Mouse (Mus musculus): Measurements from ENCODE around the gene Derl2. TPM values are rescaled to one million over a fixed set of nuclear protein-coding genes. Genes with fewer than 3 reads are reported as not detected.

Gene Derl2
- total RNA-seq, 1 experiment from 2014 or later: 42.6 TPM

- ATAC-seq (ENCODE audit: extremely low read depth, insufficient number of reproducible peaks, low FRiP score, poor library complexity, severe bottlenecking): no peak
These were observed 18.5 kb downstream of the Derl2 start for GRCm38 (mm10) chr11:71001167-71001566.

DNA sequence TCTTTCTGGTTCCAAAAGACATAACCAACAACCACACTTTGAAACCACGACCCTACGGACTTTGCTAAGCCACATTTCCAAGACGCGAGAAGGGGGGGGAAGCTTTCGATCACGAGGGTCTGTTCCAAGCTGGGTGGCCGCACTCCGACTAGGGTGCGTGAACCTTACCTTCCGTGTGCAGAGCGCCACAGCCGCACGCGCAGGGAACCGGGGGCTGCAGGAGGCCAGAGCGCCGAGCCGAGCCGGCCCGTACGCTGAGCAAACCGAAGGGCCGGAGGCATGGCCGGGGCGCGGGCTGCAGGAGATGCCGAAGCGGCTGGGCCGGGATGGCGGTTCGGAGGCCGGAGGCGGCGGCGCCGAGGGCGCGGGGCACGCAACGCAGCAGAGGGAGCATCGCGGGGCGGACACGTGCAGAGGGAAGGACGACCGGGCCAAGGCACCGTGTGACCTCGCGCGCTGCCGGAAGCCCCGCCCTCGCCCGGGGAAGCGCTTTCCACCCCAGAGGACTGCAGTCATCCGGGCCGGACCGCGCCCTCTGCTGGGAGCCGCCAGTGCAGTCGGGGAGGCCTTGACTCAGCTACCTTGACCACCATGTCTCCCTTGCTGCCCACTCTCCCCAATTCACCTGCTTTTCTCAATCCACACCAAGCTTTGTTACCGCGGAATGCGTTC lies 36.9 kb downstream of the Derl2 start, which contains the start of gene C1qbp:
Gene C1qbp (minus strand): TSS at position 470 of the 672 bp plus-strand sequence.
- peak; percentile 94 for ATAC-seq (ENCODE audit: extremely low read depth, insufficient number of reproducible peaks, low FRiP score, poor library complexity, severe bottlenecking)

DNA sequence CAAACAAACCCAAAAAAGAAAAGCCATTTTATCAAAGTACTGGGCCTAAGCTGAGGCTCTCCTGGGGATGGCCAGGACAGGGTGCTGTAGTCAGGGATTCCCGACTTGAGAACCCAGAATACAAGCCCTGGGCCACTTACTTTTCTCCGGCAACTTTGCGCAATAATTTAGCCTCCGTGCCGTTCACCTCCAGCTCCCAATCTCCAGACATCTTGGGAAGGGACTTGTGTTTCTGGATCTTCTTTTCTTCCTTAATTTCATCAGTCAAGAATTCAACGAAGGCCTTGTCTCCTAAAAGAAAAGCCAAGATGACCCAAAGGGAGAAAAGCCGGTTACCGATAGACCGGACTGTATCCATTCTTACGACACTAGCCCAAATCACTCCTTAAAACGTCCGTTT lies 37.6 kb downstream of the Derl2 start:
- no peak for ATAC-seq (ENCODE audit: extremely low read depth, insufficient number of reproducible peaks, low FRiP score, poor library complexity, severe bottlenecking)

GRCm38 (mm10) chr11:70980751-70981510 lies 38.7 kb downstream of the Derl2 start:
- no peak for ATAC-seq (ENCODE audit: extremely low read depth, insufficient number of reproducible peaks, low FRiP score, poor library complexity, severe bottlenecking)

GRCm38 (mm10) chr11:70980232-70980631 lies 39.4 kb downstream of the Derl2 start:
- ATAC-seq (ENCODE audit: extremely low read depth, insufficient number of reproducible peaks, low FRiP score, poor library complexity, severe bottlenecking): no peak

GRCm38 (mm10) chr11:70977293-70977692 lies 42.3 kb downstream of the Derl2 start:
- ATAC-seq (ENCODE audit: extremely low read depth, insufficient number of reproducible peaks, low FRiP score, poor library complexity, severe bottlenecking): no peak

DNA sequence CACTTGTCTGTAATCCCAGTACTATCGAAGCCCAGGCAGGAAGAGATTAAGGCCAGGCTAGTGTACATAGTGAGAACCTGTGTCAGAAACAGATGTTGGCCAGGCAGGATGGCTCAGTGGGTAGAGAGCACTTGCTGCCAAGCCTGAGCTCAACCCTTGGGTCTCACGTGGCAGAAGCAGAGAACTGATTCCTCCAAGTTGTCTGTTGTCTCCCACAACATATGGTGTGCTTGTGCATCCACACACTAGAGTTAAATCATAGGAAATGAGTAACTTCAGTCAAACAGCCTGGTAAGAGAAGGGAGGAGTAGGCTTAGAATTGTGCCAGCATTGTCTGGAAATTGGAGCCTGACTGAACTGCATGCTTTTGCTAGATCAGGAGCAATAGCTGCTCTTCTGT lies 44.4 kb downstream of the Derl2 start:
- no peak for ATAC-seq (ENCODE audit: extremely low read depth, insufficient number of reproducible peaks, low FRiP score, poor library complexity, severe bottlenecking)

- ATAC-seq (ENCODE audit: extremely low read depth, insufficient number of reproducible peaks, low FRiP score, poor library complexity, severe bottlenecking): no peak
These were observed 45.7 kb downstream of the Derl2 start for GRCm38 (mm10) chr11:70973947-70974346.

DNA sequence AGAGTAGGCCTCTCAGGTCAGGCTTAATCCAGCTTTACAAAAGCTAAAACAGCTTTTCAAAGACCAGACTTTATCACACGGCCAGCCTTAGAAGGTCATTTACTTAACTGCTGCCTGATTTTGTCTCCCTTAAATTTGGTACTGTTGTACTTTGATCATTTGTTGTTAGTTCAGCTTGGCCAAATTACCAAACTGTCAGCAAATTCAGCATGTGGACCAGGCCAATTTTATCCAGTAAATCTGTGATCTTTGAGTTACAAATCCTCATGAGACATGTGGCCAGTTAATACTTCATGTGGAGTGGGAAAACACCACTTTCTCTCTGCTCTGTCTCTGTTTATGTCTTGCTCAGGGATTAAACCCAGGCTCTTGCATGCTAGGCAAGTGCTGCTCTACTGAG lies 47.1 kb downstream of the Derl2 start:
- ATAC-seq (ENCODE audit: extremely low read depth, insufficient number of reproducible peaks, low FRiP score, poor library complexity, severe bottlenecking): no peak

DNA sequence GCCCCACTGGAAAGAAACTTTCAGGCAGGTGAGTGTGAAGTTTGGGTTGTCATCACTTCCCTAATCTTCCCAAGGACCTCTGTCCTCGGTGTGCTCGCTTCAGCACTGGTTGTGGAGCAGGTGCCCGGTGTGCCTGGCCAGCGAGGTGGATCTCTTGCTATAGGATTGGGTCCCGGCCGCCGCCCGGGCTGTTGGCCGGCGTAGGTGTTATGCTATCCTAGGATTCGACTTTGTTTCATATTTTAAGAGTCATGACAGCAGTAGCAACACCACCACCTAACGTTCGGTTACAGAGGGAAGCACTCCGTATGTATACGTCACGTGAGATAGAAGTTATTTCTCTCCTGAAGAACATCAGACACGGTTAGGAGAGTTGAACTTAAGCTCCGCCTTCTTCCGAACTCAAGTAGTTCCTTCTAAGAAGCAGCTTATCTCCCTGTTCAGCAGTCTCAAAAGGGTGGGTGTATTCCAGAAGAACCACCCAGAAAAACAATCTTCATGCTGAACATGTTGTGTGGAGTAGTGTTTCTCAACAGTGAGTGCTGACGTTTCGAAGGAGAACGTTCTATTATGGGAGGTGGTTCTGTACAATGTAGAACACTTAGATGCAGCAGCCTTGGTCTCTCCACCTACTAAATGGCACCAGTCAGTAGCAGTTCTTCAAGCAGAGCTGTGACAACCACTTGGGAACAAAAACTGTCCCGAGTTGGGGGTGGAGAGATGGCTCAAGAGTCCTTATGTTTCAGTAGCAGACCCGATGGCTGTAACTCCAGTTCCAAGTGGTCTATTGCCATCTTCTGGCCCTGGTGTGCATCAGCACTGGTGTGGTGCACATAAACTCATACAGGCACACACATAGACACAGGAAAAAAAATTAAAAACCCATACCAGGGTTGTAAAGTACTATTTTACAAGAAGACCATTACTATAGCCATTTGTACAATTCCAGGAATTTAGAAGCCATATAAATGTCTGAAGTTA lies 48.8 kb downstream of the Derl2 start:
- no peak for ATAC-seq (ENCODE audit: extremely low read depth, insufficient number of reproducible peaks, low FRiP score, poor library complexity, severe bottlenecking)

DNA sequence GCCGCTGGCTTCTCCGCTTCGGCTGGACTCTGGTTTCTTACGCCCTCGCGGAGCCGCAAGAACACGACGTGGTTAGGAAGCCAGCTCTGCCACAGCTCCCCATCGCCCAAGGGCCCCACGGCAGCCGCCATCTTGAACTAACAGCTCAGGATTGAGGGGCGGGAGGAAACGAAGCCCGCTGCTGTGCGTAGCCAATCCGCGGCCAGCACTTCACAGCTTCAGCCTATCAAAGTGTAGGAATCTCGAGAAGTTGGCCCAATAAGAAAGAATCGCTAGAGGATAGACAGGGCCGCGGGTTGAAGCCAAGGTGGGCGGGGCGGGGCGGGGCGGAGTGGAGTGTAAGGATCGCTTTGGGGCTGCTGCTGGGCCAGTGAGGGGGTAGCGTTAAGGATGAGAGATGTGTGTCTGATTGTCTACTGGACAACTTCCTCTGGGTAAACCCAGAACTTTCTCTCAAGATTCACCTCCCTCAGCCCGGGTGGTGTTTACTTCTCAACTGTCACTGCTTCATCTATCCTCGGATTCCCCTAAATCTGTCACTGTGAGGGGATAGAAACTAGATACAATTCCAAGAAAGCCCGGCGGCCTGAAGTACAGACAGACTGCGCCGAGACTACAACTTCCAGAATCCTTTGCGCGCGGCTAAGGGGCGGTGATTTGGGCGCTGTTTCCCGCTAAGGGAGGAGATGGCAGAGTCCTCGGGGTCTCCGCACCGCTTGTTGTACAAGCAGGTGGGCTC lies 49.7 kb downstream of the Derl2 start, which contains the start of the genes Nup88 and Rpain:
Gene Nup88 (minus strand): TSS at position 153 of the 739 bp plus-strand sequence.
Gene Rpain (plus strand): TSS at position 393 of the 739 bp plus-strand sequence.
- ATAC-seq (ENCODE audit: extremely low read depth, insufficient number of reproducible peaks, low FRiP score, poor library complexity, severe bottlenecking): peak; percentile 94

- ATAC-seq (ENCODE audit: extremely low read depth, insufficient number of reproducible peaks, low FRiP score, poor library complexity, severe bottlenecking): no peak
These were observed 50.3 kb downstream of the Derl2 start for GRCm38 (mm10) chr11:70969271-70969794.

- no peak for ATAC-seq (ENCODE audit: extremely low read depth, insufficient number of reproducible peaks, low FRiP score, poor library complexity, severe bottlenecking)
These were observed 55.3 kb downstream of the Derl2 start for GRCm38 (mm10) chr11:70964222-70964907.

GRCm38 (mm10) chr11:70960786-70961554 lies 58.7 kb downstream of the Derl2 start:
- ATAC-seq (ENCODE audit: extremely low read depth, insufficient number of reproducible peaks, low FRiP score, poor library complexity, severe bottlenecking): no peak
